Mouse (Mus musculus) myocyte (in vitro differentiated cells): ENCODE results near the gene Ephb3.

ENCODE experiments used
- CEBPB ChIP-seq: IDR thresholded peaks from 2 replicates; pipeline ENCODE4 v1.6.1; 2011; ENCODE audit warnings: mild to moderate bottlenecking, moderate library complexity; ENCODE audit not compliant: poor library complexity, insufficient read depth, severe bottlenecking
- E2F4 ChIP-seq: IDR thresholded peaks from one replicate; pipeline ENCODE4 v1.6.1; 2011; ENCODE audit warnings: mild to moderate bottlenecking, control low read depth, moderate library complexity; ENCODE audit not compliant: insufficient read depth
- MAX ChIP-seq: IDR thresholded peaks from one replicate; pipeline ENCODE4 v1.6.1; 2011; ENCODE audit warnings: low read depth, mild to moderate bottlenecking, control low read depth
- MYOD1 ChIP-seq, 3 experiments: IDR thresholded peaks; one replicate each; pipeline ENCODE4 v1.6.1; 2011; ENCODE audit warnings: control low read depth in 2 of 3, low read depth in 2 of 3, mild to moderate bottlenecking in 2 of 3, moderate library complexity in 1 of 3; ENCODE audit not compliant: insufficient read length in 2 of 3, control insufficient read depth in 1 of 3
- MYOG ChIP-seq, 3 experiments: IDR thresholded peaks; one replicate each; pipeline ENCODE4 v1.6.1; 2011; ENCODE audit warnings: control low read depth in 2 of 3, low read depth in 2 of 3, mild to moderate bottlenecking in 2 of 3; ENCODE audit not compliant: insufficient read length in 2 of 3, control insufficient read depth in 1 of 3, insufficient read depth in 1 of 3
- POLR2A ChIP-seq: IDR thresholded peaks from one replicate; pipeline ENCODE4 v1.6.1; 2011; ENCODE audit warnings: low read depth, mild to moderate bottlenecking, control low read depth, moderate library complexity; ENCODE audit not compliant: insufficient read length
- POLR2AphosphoS2 ChIP-seq: IDR thresholded peaks from one replicate; pipeline ENCODE4 v1.6.1; 2011; ENCODE audit warnings: low read depth, control low read depth; ENCODE audit not compliant: insufficient read length
- REST ChIP-seq: IDR thresholded peaks from one replicate; pipeline ENCODE4 v1.6.1; 2011; ENCODE audit warnings: mild to moderate bottlenecking, control low read depth, moderate library complexity; ENCODE audit not compliant: insufficient read depth, insufficient read length
- SRF ChIP-seq: IDR thresholded peaks from one replicate; pipeline ENCODE4 v1.6.1; 2011; ENCODE audit warnings: low read depth; ENCODE audit not compliant: control insufficient read depth, insufficient read length
- TCF12 ChIP-seq: IDR thresholded peaks from one replicate; pipeline ENCODE4 v1.6.1; 2011; ENCODE audit warnings: mild to moderate bottlenecking, control low read depth; ENCODE audit not compliant: poor library complexity, insufficient read depth, severe bottlenecking
- TCF3 ChIP-seq: IDR thresholded peaks from one replicate; pipeline ENCODE4 v1.6.1; 2011; ENCODE audit warnings: low read depth, control low read depth; ENCODE audit not compliant: insufficient read length
- USF1 ChIP-seq: IDR thresholded peaks from one replicate; pipeline ENCODE4 v1.6.1; 2011; ENCODE audit warnings: low read depth, mild to moderate bottlenecking, control low read depth, moderate library complexity

DNA sequence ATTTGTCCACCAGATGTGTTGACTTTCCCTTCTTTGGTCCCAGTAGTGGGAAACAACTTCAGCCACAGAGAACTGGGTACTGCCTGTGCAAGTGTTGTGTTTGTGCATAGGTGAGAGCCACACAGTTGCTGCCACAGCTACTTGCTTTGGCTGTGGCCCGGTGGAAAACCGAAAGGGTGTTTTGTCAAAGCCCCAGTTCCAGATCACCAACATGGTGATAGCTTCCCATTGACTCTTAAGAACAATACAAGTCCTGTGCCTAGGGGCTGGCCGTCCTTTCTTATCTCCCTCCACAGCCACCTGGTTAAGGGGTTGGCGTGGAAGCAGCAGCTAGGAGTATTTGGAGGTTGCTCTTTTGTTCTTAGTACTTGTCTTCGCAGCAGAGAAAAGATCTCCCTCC lies 5.6 kb downstream of the Ephb3 start:
- TF ChIP-seq POLR2A (no peak), TCF12 (no peak), MAX (no peak), CEBPB (no peak), USF1 (no peak), TCF3 (no peak), REST (no peak), MYOD1 (IDR thresholded peaks at IDR 0.05; ENCODE audit: control insufficient read depth in 1 of 3, insufficient read length in 2 of 3, low read depth in 2 of 3) (no peak), E2F4 (no peak), POLR2AphosphoS2 (no peak), MYOG (IDR thresholded peaks at IDR 0.05; ENCODE audit: control insufficient read depth in 1 of 3, insufficient read depth in 1 of 3, insufficient read length in 2 of 3, low read depth in 2 of 3) (no peak), SRF (no peak)
